Mouse (Mus musculus): Measurements from ENCODE around the gene Dtx3. TPM values are rescaled to one million over a fixed set of nuclear protein-coding genes. Genes with fewer than 3 reads are reported as not detected.

The Dtx3 gene
- polyA plus RNA-seq, 1 experiment, result 49.8 TPM

DNA sequence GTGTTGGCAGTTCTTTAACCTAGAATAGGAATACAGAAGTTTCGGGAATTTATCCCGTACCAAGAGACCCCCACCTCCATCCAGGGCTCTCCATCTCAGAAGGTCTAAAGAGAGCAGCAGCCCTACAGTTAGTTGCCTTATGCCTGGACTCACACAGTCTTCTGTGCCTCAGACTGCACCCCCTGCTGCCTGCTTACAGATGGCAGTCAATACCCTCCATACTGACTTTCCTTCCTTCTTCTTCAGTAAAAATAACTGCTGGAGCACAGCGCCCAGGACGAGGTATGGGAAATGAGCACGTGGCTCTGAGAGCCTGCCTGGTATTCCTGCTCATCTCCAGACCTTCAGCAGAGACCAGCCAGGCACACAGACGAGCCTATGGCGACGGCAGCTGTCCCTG lies 4.8 kb upstream of the Dtx3 start:
- Histone ChIP-seq H3K36me3 (ENCODE audit: control insufficient read depth, insufficient read depth, low read length, poor library complexity, severe bottlenecking) (peaks cover 18% of the 10 kb centered on the region), H3K9ac (ENCODE audit: low read depth, poor library complexity, severe bottlenecking) (no peak overlapping the region), H3K27me3 (ENCODE audit: control insufficient read depth, insufficient read depth, low read length, poor library complexity, severe bottlenecking) (no peaks in the 10 kb centered on the region), H3K9me3 (replicated peaks; ENCODE audit: control insufficient read depth, insufficient read depth, low read length, poor library complexity, severe bottlenecking) (no peaks in the 10 kb centered on the region), H3K4me1 (ENCODE audit: control insufficient read depth, insufficient read depth, low read length) (peaks cover 2% of the 10 kb centered on the region), H3K4me3 (ENCODE audit: low read depth, low read length) (no peak overlapping the region), H3K27ac (ENCODE audit: insufficient read depth, low read length) (no peak overlapping the region)
- TF ChIP-seq POLR2A (IDR thresholded peaks at IDR 0.05; ENCODE audit: insufficient read depth, low read length), result no peak
- no peak for TF ChIP-seq CTCF (IDR thresholded peaks at IDR 0.05; ENCODE audit: low read depth, low read length)
- no peak for TF ChIP-seq EP300 (IDR thresholded peaks at IDR 0.05; ENCODE audit: insufficient read depth, low read depth, low read length)

DNA sequence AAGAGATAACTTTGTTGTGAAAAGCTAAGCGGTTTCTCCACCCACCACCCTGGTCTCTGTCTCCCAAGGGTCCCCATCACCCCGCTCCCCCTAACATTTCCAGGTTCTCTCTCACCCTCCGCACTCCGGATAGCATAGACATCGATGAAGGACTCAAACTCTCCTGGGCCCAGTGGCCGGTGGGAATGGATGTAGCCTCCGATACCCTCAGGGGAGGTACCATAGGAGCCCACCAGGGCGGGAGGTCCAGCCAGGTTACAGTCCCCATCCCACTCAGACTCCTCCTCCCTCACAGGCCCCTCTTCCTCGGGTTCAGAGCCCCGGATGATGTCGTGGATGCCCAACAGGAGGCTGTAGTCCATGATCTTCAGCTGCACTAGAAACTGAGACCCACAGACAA lies 3.9 kb upstream of the Dtx3 start:
- Histone ChIP-seq H3K36me3 (ENCODE audit: control insufficient read depth, insufficient read depth, low read length, poor library complexity, severe bottlenecking) (peaks cover 14% of the 10 kb centered on the region), H3K27ac (ENCODE audit: insufficient read depth, low read length) (no peak overlapping the region), H3K4me3 (ENCODE audit: low read depth, low read length) (no peak overlapping the region), H3K9me3 (replicated peaks; ENCODE audit: control insufficient read depth, insufficient read depth, low read length, poor library complexity, severe bottlenecking) (no peaks in the 10 kb centered on the region), H3K27me3 (ENCODE audit: control insufficient read depth, insufficient read depth, low read length, poor library complexity, severe bottlenecking) (no peaks in the 10 kb centered on the region), H3K4me1 (ENCODE audit: control insufficient read depth, insufficient read depth, low read length) (peaks cover 2% of the 10 kb centered on the region), H3K9ac (ENCODE audit: low read depth, poor library complexity, severe bottlenecking) (no peak overlapping the region)
- TF ChIP-seq CTCF (IDR thresholded peaks at IDR 0.05; ENCODE audit: low read depth, low read length), result no peak
- no peak for TF ChIP-seq POLR2A (IDR thresholded peaks at IDR 0.05; ENCODE audit: insufficient read depth, low read length)
- TF ChIP-seq EP300 (IDR thresholded peaks at IDR 0.05; ENCODE audit: insufficient read depth, low read depth, low read length), result no peak

DNA sequence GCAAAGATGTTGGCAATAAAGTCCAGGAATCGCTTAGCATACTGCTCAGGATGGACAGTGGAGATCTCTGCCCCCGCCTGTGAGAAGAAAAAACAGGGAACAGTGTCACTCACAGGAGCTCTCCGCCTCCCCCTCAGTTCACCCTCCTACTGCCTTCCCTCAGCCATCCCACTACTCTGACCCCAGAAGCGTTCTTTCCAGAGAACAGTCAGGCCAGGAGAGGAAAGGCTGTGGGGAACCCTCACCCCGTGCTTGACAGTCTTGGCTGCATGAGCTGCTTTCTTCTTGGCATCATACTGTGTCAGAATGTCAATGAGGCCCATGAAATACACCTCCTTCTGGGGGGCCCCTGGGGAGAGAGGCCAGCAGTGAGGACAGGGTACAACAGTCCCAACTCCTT lies 3.5 kb upstream of the Dtx3 start:
- Histone ChIP-seq H3K36me3 (ENCODE audit: control insufficient read depth, insufficient read depth, low read length, poor library complexity, severe bottlenecking) (peaks cover 14% of the 10 kb centered on the region), H3K4me1 (ENCODE audit: control insufficient read depth, insufficient read depth, low read length) (peaks cover 2% of the 10 kb centered on the region), H3K9ac (ENCODE audit: low read depth, poor library complexity, severe bottlenecking) (no peak overlapping the region), H3K4me3 (ENCODE audit: low read depth, low read length) (no peak overlapping the region), H3K9me3 (replicated peaks; ENCODE audit: control insufficient read depth, insufficient read depth, low read length, poor library complexity, severe bottlenecking) (no peaks in the 10 kb centered on the region), H3K27me3 (ENCODE audit: control insufficient read depth, insufficient read depth, low read length, poor library complexity, severe bottlenecking) (no peaks in the 10 kb centered on the region), H3K27ac (ENCODE audit: insufficient read depth, low read length) (no peak overlapping the region)
- TF ChIP-seq EP300 (IDR thresholded peaks at IDR 0.05; ENCODE audit: insufficient read depth, low read depth, low read length) (no peak), CTCF (IDR thresholded peaks at IDR 0.05; ENCODE audit: low read depth, low read length) (no peak), POLR2A (IDR thresholded peaks at IDR 0.05; ENCODE audit: insufficient read depth, low read length) (no peak)

DNA sequence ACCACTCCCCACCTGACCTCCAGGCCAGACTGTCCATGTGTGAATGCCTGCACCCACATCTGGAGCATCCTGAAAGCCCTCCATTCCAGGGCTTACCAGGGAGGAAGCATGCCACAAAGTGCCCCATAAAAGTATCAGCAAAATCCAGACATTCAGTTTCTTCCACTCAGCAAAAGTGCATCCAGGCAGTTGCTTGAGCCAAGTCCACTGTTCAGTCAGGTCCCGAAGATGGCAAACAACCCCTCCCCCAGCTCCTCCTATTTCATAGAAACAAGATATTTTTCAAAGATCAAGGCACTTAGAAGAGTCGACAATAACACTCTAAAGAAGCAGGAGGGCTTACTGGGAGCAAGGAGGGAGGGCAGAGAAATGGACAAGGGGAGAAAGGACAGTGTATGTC lies 3.0 kb upstream of the Dtx3 start:
- H3K36me3 ChIP-seq (ENCODE audit: control insufficient read depth, insufficient read depth, low read length, poor library complexity, severe bottlenecking), result peaks cover 10% of the 10 kb centered on the region
- H3K27ac ChIP-seq (ENCODE audit: insufficient read depth, low read length), result no peak overlapping the region
- H3K9me3 ChIP-seq (replicated peaks; ENCODE audit: control insufficient read depth, insufficient read depth, low read length, poor library complexity, severe bottlenecking), result no peaks in the 10 kb centered on the region
- peaks cover 2% of the 10 kb centered on the region for H3K4me1 ChIP-seq (ENCODE audit: control insufficient read depth, insufficient read depth, low read length)
- H3K27me3 ChIP-seq (ENCODE audit: control insufficient read depth, insufficient read depth, low read length, poor library complexity, severe bottlenecking), result no peaks in the 10 kb centered on the region
- H3K4me3 ChIP-seq (ENCODE audit: low read depth, low read length), result no peak overlapping the region
- no peak for TF ChIP-seq EP300 (IDR thresholded peaks at IDR 0.05; ENCODE audit: insufficient read depth, low read depth, low read length)
- TF ChIP-seq CTCF (IDR thresholded peaks at IDR 0.05; ENCODE audit: low read depth, low read length), result no peak
- no peak for TF ChIP-seq POLR2A (IDR thresholded peaks at IDR 0.05; ENCODE audit: insufficient read depth, low read length)
- no peak overlapping the region for H3K9ac ChIP-seq (ENCODE audit: low read depth, poor library complexity, severe bottlenecking)

DNA sequence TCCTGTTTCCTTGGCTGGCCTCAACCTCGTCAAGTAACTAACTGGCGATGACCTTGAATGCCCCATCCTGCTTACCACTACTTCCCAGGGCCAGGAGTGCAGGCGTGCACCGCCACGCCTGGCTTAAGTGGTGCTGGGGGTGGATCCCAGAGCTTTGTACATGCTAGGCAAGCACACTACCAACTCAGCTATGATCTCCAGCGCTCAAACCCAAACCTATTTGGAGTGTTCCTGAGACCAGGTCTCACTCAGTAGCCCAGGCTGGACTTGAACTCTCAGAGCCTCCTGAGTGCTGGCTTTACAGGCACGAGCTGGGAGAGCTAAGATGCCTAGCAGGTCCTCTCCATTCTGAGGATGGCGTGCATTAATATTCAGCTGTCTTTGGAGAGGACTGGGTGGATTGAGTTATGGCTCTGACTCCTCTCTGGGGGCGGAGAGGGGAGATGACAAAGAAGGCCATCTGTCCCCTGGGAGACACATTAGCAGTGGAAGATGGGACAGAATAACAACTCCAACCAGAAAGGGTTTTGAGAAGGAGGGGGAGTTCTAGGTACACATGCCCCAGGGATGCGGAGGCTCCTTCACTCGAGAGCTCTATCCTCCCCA lies 2.1 kb upstream of the Dtx3 start:
- peaks cover 10% of the 10 kb centered on the region for H3K36me3 ChIP-seq (ENCODE audit: control insufficient read depth, insufficient read depth, low read length, poor library complexity, severe bottlenecking)
- H3K4me1 ChIP-seq (ENCODE audit: control insufficient read depth, insufficient read depth, low read length), result peaks cover 2% of the 10 kb centered on the region
- no peak for TF ChIP-seq EP300 (IDR thresholded peaks at IDR 0.05; ENCODE audit: insufficient read depth, low read depth, low read length)
- TF ChIP-seq CTCF (IDR thresholded peaks at IDR 0.05; ENCODE audit: low read depth, low read length), result no peak

DNA sequence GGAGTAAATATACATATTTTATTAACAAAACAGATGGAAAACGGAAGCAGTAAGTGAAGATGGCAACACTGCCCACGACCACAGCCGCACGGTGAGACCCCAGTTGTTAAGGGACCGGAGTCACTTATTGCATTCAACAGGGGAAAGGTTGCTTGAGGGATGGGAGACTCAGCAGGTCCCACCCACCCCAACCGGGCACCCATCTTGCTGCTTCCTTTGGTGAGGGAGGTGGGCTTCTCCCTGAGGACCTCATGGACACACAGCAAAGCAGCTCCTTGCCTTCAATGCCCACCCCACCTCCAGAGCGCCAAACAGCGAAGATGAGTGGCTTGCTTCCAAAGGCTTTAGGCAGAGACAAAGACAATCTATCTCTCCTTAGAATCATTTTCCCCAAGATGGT lies 1.6 kb upstream of the Dtx3 start:
- H3K27me3 ChIP-seq (ENCODE audit: control insufficient read depth, insufficient read depth, low read length, poor library complexity, severe bottlenecking), result no peaks in the 10 kb centered on the region
- peaks cover 2% of the 10 kb centered on the region for H3K4me1 ChIP-seq (ENCODE audit: control insufficient read depth, insufficient read depth, low read length)
- H3K4me3 ChIP-seq (ENCODE audit: low read depth, low read length), result no peak overlapping the region
- H3K9ac ChIP-seq (ENCODE audit: low read depth, poor library complexity, severe bottlenecking), result no peak overlapping the region
- peaks cover 10% of the 10 kb centered on the region for H3K36me3 ChIP-seq (ENCODE audit: control insufficient read depth, insufficient read depth, low read length, poor library complexity, severe bottlenecking)
- no peaks in the 10 kb centered on the region for H3K9me3 ChIP-seq (replicated peaks; ENCODE audit: control insufficient read depth, insufficient read depth, low read length, poor library complexity, severe bottlenecking)
- no peak overlapping the region for H3K27ac ChIP-seq (ENCODE audit: insufficient read depth, low read length)
- TF ChIP-seq CTCF (IDR thresholded peaks at IDR 0.05; ENCODE audit: low read depth, low read length) (no peak), EP300 (IDR thresholded peaks at IDR 0.05; ENCODE audit: insufficient read depth, low read depth, low read length) (no peak), POLR2A (IDR thresholded peaks at IDR 0.05; ENCODE audit: insufficient read depth, low read length) (no peak)

More for the DNA sequence above, 2.1 kb upstream of the Dtx3 start:
- no peak overlapping the region for H3K9ac ChIP-seq (ENCODE audit: low read depth, poor library complexity, severe bottlenecking)
- no peaks in the 10 kb centered on the region for H3K27me3 ChIP-seq (ENCODE audit: control insufficient read depth, insufficient read depth, low read length, poor library complexity, severe bottlenecking)
- no peaks in the 10 kb centered on the region for H3K9me3 ChIP-seq (replicated peaks; ENCODE audit: control insufficient read depth, insufficient read depth, low read length, poor library complexity, severe bottlenecking)
- no peak overlapping the region for H3K27ac ChIP-seq (ENCODE audit: insufficient read depth, low read length)
- H3K4me3 ChIP-seq (ENCODE audit: low read depth, low read length), result no peak overlapping the region
